Mouse (Mus musculus): ENCODE measurements around the gene Wdr13. TPM values are rescaled to one million over a fixed set of nuclear protein-coding genes. Genes with fewer than 3 reads are reported as not detected.

The Wdr13 gene
- total and polyA plus RNA-seq, 3 experiments, result 29.6 to 46.8 TPM; not detected in 1

DNA sequence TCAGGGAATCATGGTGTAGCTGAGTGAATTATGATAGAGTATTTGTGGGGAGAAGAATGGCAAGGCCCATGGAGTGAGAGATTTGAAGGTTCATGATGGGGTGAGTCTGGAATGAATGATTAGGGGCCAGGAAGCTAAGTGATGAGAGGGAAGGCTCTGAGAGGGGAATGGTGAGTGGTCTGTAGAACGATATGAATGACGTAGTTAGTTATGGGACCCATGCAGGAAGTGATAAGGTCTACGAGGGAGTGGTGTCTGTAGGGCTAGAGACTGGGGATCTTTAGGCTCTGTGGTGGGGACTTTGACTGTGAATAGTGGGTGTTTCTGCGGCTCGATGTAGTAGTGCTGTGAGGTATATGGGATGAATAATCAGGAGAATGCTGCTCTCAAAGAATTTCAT is 47.0 kb upstream of the Wdr13 start:
- peak overlapping the region; percentile 26 for H3K27ac ChIP-seq (ENCODE audit: control insufficient read depth, low read depth, low read length)

DNA sequence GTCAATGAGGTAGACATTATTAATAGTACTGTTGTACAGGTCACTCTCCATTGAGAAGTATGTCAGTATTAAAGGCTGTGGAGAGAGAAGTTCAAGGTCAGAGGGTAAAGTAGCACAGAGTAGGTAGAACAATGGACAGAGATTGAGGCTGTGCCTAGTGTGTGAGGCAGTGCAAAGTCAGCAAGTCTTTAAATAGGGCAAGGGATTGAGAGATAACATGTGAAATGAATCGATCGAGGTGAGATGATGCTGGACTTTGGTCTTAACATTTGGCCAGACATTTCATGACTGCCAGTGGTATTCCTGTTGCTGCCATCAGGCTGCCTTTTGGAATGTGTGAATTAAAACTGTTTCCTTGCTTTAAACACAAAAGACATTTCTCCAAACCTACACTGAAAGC is 46.2 kb upstream of the Wdr13 start:
- Histone ChIP-seq H3K9me3 (replicated peaks; ENCODE audit: insufficient read depth, low read length) (no peaks in the 10 kb centered on the region), H3K36me3 (ENCODE audit: control insufficient read depth in 1 of 2, insufficient read depth in 2 of 2, low read length in 2 of 2) (peaks cover 0 to 26% of the 10 kb centered on the region in 2 experiments; a peak in 2 of 4 replicates), H3K27ac (ENCODE audit: control insufficient read depth, low read depth, low read length) (no peak overlapping the region), H3K79me2 (ENCODE audit: control insufficient read depth, insufficient read depth, low read length, poor library complexity) (peaks cover 2% of the 10 kb centered on the region; the same call in 1 of the 2 replicates), H3K9ac (ENCODE audit: control insufficient read depth, low read depth, low read length, poor library complexity, severe bottlenecking) (no peak overlapping the region), H3K4me3 (ENCODE audit: control insufficient read depth in 1 of 2, insufficient read depth in 1 of 2, low read depth in 2 of 2, low read length in 2 of 2) (no peak overlapping the region), H3K27me3 (ENCODE audit: control insufficient read depth in 1 of 2, insufficient read depth in 2 of 2, low read length in 2 of 2) (no peaks in the 10 kb centered on the region), H3K4me1 (ENCODE audit: control insufficient read depth in 1 of 2, insufficient read depth in 2 of 2, low read length in 2 of 2) (peaks cover 17 to 19% of the 10 kb centered on the region in 2 experiments)
- TF ChIP-seq SIN3A (IDR thresholded peaks at IDR 0.05; ENCODE audit: low read length), result no peak
- DNase-seq (ENCODE audit: low read depth, low spot score), result no peak

More for the DNA sequence above, 47.0 kb upstream of the Wdr13 start:
- peaks cover 0 to 24% of the 10 kb centered on the region in 2 experiments; a peak in 2 of 4 replicates for H3K36me3 ChIP-seq (ENCODE audit: control insufficient read depth in 1 of 2, insufficient read depth in 2 of 2, low read length in 2 of 2)
- H3K79me2 ChIP-seq (ENCODE audit: control insufficient read depth, insufficient read depth, low read length, poor library complexity), result peaks cover 2% of the 10 kb centered on the region; the same call in 1 of the 2 replicates
- DNase-seq (ENCODE audit: low read depth, low spot score), result peak; percentile 67
- no peaks in the 10 kb centered on the region for H3K27me3 ChIP-seq (ENCODE audit: control insufficient read depth in 1 of 2, insufficient read depth in 2 of 2, low read length in 2 of 2)
- peaks cover 17 to 18% of the 10 kb centered on the region in 2 experiments for H3K4me1 ChIP-seq (ENCODE audit: control insufficient read depth in 1 of 2, insufficient read depth in 2 of 2, low read length in 2 of 2)
- H3K4me3 ChIP-seq (ENCODE audit: control insufficient read depth in 1 of 2, insufficient read depth in 1 of 2, low read depth in 2 of 2, low read length in 2 of 2), result no peak overlapping the region
- H3K9me3 ChIP-seq (replicated peaks; ENCODE audit: insufficient read depth, low read length), result no peaks in the 10 kb centered on the region
- no peak for TF ChIP-seq RCOR1 (IDR thresholded peaks at IDR 0.05; ENCODE audit: low read depth, low read length)
- no peak for TF ChIP-seq ZMIZ1 (IDR thresholded peaks at IDR 0.05; ENCODE audit: low read depth, low read length)
- TF ChIP-seq CTCF (IDR thresholded peaks at IDR 0.05 in 2 of 3, conservative IDR thresholded peaks at IDR 0.05 in 1 of 3; ENCODE audit: control insufficient read depth in 1 of 3, insufficient read depth in 1 of 3, low read depth in 2 of 3, low read length in 3 of 3, poor library complexity in 1 of 3, severe bottlenecking in 1 of 3), result no peak
- 0 out of 2 replicates have a peak, but pooled peaks have one; percentile 14 for TF ChIP-seq SIN3A (IDR thresholded peaks at IDR 0.05; ENCODE audit: low read length)
- TF ChIP-seq GATA1 (IDR thresholded peaks at IDR 0.05; ENCODE audit: low read depth, low read length), result peak; percentile 59
- TF ChIP-seq HCFC1 (IDR thresholded peaks at IDR 0.05; ENCODE audit: low read depth, low read length), result 0 out of 2 replicates have a peak, but pooled peaks have one; percentile 15
- no peak for TF ChIP-seq CHD2 (IDR thresholded peaks at IDR 0.05; ENCODE audit: low read length)
- TF ChIP-seq NRF1 (IDR thresholded peaks at IDR 0.05; ENCODE audit: insufficient read depth, low read depth, low read length, poor library complexity, severe bottlenecking), result no peak
- TF ChIP-seq MYB (IDR thresholded peaks at IDR 0.05; ENCODE audit: low read depth, low read length), result no peak
- TF ChIP-seq ELF1 (IDR thresholded peaks at IDR 0.05; ENCODE audit: low read depth, low read length), result no peak
- no peak for TF ChIP-seq POLR2A (IDR thresholded peaks at IDR 0.05; ENCODE audit: control insufficient read depth in 1 of 2, insufficient read depth in 1 of 2, low read depth in 1 of 2, low read length in 2 of 2, poor library complexity in 1 of 2)
- TF ChIP-seq USF1 (IDR thresholded peaks at IDR 0.05; ENCODE audit: low read depth, low read length), result no peak
- no peak for TF ChIP-seq ZNF384 (IDR thresholded peaks at IDR 0.05; ENCODE audit: low read depth, low read length)
- TF ChIP-seq JUND (IDR thresholded peaks at IDR 0.05; ENCODE audit: low read depth, low read length), result no peak
- no peak for TF ChIP-seq TCF12 (IDR thresholded peaks at IDR 0.05; ENCODE audit: low read depth, low read length)
- no peak for TF ChIP-seq KAT2A (conservative IDR thresholded peaks at IDR 0.05; ENCODE audit: low read depth, low read length)
- no peak for TF ChIP-seq SMC3 (IDR thresholded peaks at IDR 0.05; ENCODE audit: low read depth, low read length)
- no peak for TF ChIP-seq POLR2AphosphoS5 (IDR thresholded peaks at IDR 0.05; ENCODE audit: borderline replicate concordance, low read depth, low read length)
- 0 out of 4 replicates have a peak, but pooled peaks of 1 of the 2 experiments have one; percentile 4 for TF ChIP-seq EP300 (IDR thresholded peaks at IDR 0.05; ENCODE audit: low read depth in 1 of 2, low read length in 2 of 2)
- no peak for TF ChIP-seq ETS1 (IDR thresholded peaks at IDR 0.05; ENCODE audit: low read depth, low read length)
- TF ChIP-seq UBTF (IDR thresholded peaks at IDR 0.05; ENCODE audit: borderline replicate concordance, insufficient read depth, low read depth, low read length), result no peak
- TF ChIP-seq NELFE (IDR thresholded peaks at IDR 0.05; ENCODE audit: low read depth, low read length), result no peak
- peak overlapping the region; percentile 15; the same call in 1 of the 2 replicates for H3K9ac ChIP-seq (ENCODE audit: control insufficient read depth, low read depth, low read length, poor library complexity, severe bottlenecking)

All from MEL (cell line).